Mouse (Mus musculus): ENCODE measurements around the gene Vtn. TPM values are rescaled to one million over a fixed set of nuclear protein-coding genes. Genes with fewer than 3 reads are reported as not detected.
"Not testable (repeated sequence)": the region's sequence is repeated elsewhere in the genome, so short reads cannot be mapped to it uniquely, and the experiment has no call there.

Vtn gene
- total RNA-seq, 2 experiments from 2014 or later, result 65.9 to 80.3 TPM

GRCm38 (mm10) chr11:78528714-78529113, 29.8 kb downstream of the Vtn start:
- intact Hi-C loops (cut with DNase I), result no loop called here
- no peak for DNase-seq (ENCODE audit: low spot score in 2 of 2)

GRCm38 (mm10) chr11:78530001-78530400, 31.1 kb downstream of the Vtn start:
- no peak for DNase-seq (ENCODE audit: low spot score in 2 of 2)
- intact Hi-C loops (cut with DNase I), result no loop called here

GRCm38 (mm10) chr11:78531046-78531445, 32.2 kb downstream of the Vtn start:
- intact Hi-C loops (cut with DNase I), result no loop called here

GRCm38 (mm10) chr11:78531515-78531914, 32.6 kb downstream of the Vtn start:
- intact Hi-C loops (cut with DNase I); DNase-seq (ENCODE audit: low spot score in 2 of 2): not testable (repeated sequence)

More at GRCm38 (mm10) chr11:78531046-78531445, 32.2 kb downstream of the Vtn start:
- DNase-seq (ENCODE audit: low spot score in 2 of 2), result no peak

- intact Hi-C loops (cut with DNase I), result no loop called here
These were observed 35.6 kb downstream of the Vtn start for GRCm38 (mm10) chr11:78534516-78534915.

GRCm38 (mm10) chr11:78535376-78536079, 36.6 kb downstream of the Vtn start:
- no peak for DNase-seq (ENCODE audit: low spot score in 2 of 2)
- intact Hi-C loops (cut with DNase I), result loop anchor here (1.0 to 2.0 kb wide), 2 partner anchors 15 to 23 kb away; partner anchors contain the start of genes Poldip2, Tmem199 and Tmem97

More at GRCm38 (mm10) chr11:78534516-78534915, 35.6 kb downstream of the Vtn start:
- no peak for DNase-seq (ENCODE audit: low spot score in 2 of 2)

GRCm38 (mm10) chr11:78536080-78536689, 37.3 kb downstream of the Vtn start, which contains the start of the genes Tnfaip1 and Ift20:
TSS of gene Tnfaip1 (minus strand) at chr11:78536332.
TSS of gene Ift20 (plus strand) at chr11:78536361.
- intact Hi-C loops (cut with DNase I), result loop anchor here (1.0 to 2.0 kb wide), 2 partner anchors 14 to 23 kb away; partner anchors contain the start of genes Poldip2, Tmem199 and Tmem97
- DNase-seq (ENCODE audit: low spot score in 2 of 2), result peak; percentile 97 to 98

- no peak for DNase-seq (ENCODE audit: low spot score in 2 of 2)
- intact Hi-C loops (cut with DNase I), result loop anchor here (1.0 to 2.0 kb wide), 2 partner anchors 14 to 24 kb away; partner anchors contain the start of genes Poldip2, Tmem199 and Tmem97
These were observed 37.8 kb downstream of the Vtn start for GRCm38 (mm10) chr11:78536690-78537084.

- intact Hi-C loops (cut with DNase I), result no loop called here
These were observed 41.5 kb downstream of the Vtn start for GRCm38 (mm10) chr11:78540358-78540757.

GRCm38 (mm10) chr11:78544449-78545111, 45.7 kb downstream of the Vtn start:
- intact Hi-C loops (cut with DNase I), result loop anchor here (2.0 kb wide), 1 partner anchor 412 kb away; no protein-coding TSS in a partner anchor

More at GRCm38 (mm10) chr11:78540358-78540757, 41.5 kb downstream of the Vtn start:
- DNase-seq (ENCODE audit: low spot score in 2 of 2), result no peak

GRCm38 (mm10) chr11:78545181-78545580, 46.3 kb downstream of the Vtn start:
- intact Hi-C loops (cut with DNase I), result loop anchor here (2.0 kb wide), 1 partner anchor 412 kb away; no protein-coding TSS in a partner anchor

More at GRCm38 (mm10) chr11:78544449-78545111, 45.7 kb downstream of the Vtn start:
- DNase-seq (ENCODE audit: low spot score in 2 of 2), result peak in 1 of 2 experiments; percentile 4

GRCm38 (mm10) chr11:78547718-78548460, 49.0 kb downstream of the Vtn start:
- intact Hi-C loops (cut with DNase I), result no loop called here
- DNase-seq (ENCODE audit: low spot score in 2 of 2), result no peak

More at GRCm38 (mm10) chr11:78545181-78545580, 46.3 kb downstream of the Vtn start:
- peak in 1 of 2 experiments; percentile 2 for DNase-seq (ENCODE audit: low spot score in 2 of 2)

GRCm38 (mm10) chr11:78549491-78549987, 50.6 kb downstream of the Vtn start:
- intact Hi-C loops (cut with DNase I), result no loop called here

GRCm38 (mm10) chr11:78550168-78551058, 51.5 kb downstream of the Vtn start, which contains the start of gene Tmem97:
TSS of gene Tmem97 (minus strand) at chr11:78550777.
- intact Hi-C loops (cut with DNase I), result loop anchor here (1.0 to 5.0 kb wide), 2 partner anchors 14 to 277 kb away; partner anchors contain the start of genes Ift20, Lyrm9 and Tnfaip1
- DNase-seq (ENCODE audit: low spot score in 2 of 2), result peak; percentile 92 to 95

More at GRCm38 (mm10) chr11:78549491-78549987, 50.6 kb downstream of the Vtn start:
- peak in 1 of 2 experiments; percentile 3 for DNase-seq (ENCODE audit: low spot score in 2 of 2)

GRCm38 (mm10) chr11:78551059-78551398, 52.1 kb downstream of the Vtn start:
- DNase-seq (ENCODE audit: low spot score in 2 of 2), result no peak
- intact Hi-C loops (cut with DNase I), result loop anchor here (5.0 kb wide), 1 partner anchor 276 kb away; the partner anchor contains the start of gene Lyrm9
